ENCODE assay signal across 11 mouse cellular contexts in the genomic region with DNA sequence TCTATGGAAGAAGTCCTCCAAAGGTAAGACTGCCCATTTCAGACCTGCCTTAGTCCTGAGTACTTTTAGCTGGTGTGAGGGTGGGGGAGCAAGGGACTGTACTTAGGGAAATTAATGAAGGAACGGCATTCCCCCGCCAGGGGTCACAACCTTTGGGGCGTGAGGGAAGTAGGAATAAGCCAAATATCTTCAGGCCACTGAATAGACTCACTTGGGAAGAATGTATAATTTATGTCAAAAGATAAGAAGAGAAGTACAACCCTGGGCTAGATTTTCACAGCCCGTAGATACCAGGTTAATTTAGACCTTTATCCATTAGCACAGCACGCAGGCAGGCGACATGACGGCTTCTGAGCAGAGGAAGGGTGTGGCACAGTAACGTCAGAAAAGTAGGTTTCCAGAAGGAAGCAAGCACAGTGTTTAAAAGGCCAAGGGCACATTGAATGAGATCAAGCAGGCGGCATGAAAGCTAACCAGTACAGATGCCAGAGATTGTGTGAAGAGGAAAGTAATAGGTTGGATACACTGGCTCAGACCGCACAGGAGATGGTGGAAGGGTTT. TPM values are rescaled to one million over a fixed set of nuclear protein-coding genes. Genes with fewer than 3 reads are reported as not detected.
DNase-seq lines count a peak whose midpoint lies in the region; ATAC-seq and TF ChIP-seq lines count a peak whose summit lies in the region.
"Had no signal": no experiment of that assay in that cellular context is flagged by ENCODE, and none has a peak within 500 bp of the region (broad histone marks: within the 10 kb centered on the region; RNA-seq: fewer than 3 reads in every experiment).

No protein-coding gene starts in this region.

- H3K4me3 ChIP-seq in liver, embryonic 11.5 days (ENCODE audit: low read depth, low read length) = no peak overlapping the region
- no peak overlapping the region for H3K4me3 ChIP-seq in cerebellum, adult 2 months (replicated peaks; ENCODE audit: insufficient read depth, low read depth, low read length)
- H3K4me3 ChIP-seq: embryonic facial prominence, embryonic 12.5 days; limb, embryonic 15.5 days had no signal

- no peaks in the 10 kb centered on the region for H3K36me3 ChIP-seq in liver, embryonic 11.5 days (ENCODE audit: control insufficient read depth, insufficient read depth, low read length)
- H3K36me3 ChIP-seq: embryonic facial prominence, embryonic 12.5 days; limb, embryonic 15.5 days had no signal

- H3K9me3 ChIP-seq in liver, embryonic 11.5 days (ENCODE audit: control insufficient read depth, low read length) = peaks cover 8% of the 10 kb centered on the region; the same call in 1 of the 2 replicates
- H3K9me3 ChIP-seq: limb, embryonic 15.5 days had no signal

- 56% methylated on average over 10 of the region's 10 CpGs for WGBS in liver, embryonic 11.5 days
- WGBS in cerebellum, adult 2 months = 87% methylated on average over 10 of the region's 10 CpGs

- no peak overlapping the region for H3K9ac ChIP-seq in liver, embryonic 11.5 days (ENCODE audit: low read depth, low read length)
- H3K9ac ChIP-seq: embryonic facial prominence, embryonic 12.5 days; limb, embryonic 15.5 days had no signal

- no peaks in the 10 kb centered on the region for H3K27me3 ChIP-seq in liver, embryonic 11.5 days (replicated peaks; ENCODE audit: control insufficient read depth, insufficient read depth, low read length)
- H3K27me3 ChIP-seq in cerebellum, adult 2 months (ENCODE audit: control insufficient read depth, insufficient read depth, low read length) = no peaks in the 10 kb centered on the region
- H3K27me3 ChIP-seq: embryonic facial prominence, embryonic 12.5 days; limb, embryonic 15.5 days had no signal

- peak; percentile 76 for ATAC-seq in erythroid progenitor cell, adult 5-6 weeks (replicated peaks; ENCODE audit: low FRiP score, poor library complexity, severe bottlenecking)
- peak; percentile 40; the same call in 1 of the 2 replicates for ATAC-seq in liver, embryonic 11.5 days (replicated peaks; ENCODE audit: low FRiP score)

- DNase-seq in urinary bladder, postnatal 14 days (ENCODE audit: low spot score) = peak; percentile 50
- DNase-seq in urinary bladder, postnatal 4 days (ENCODE audit: low spot score in 2 of 2) = no peak
- DNase-seq in liver, embryonic 11.5 days (ENCODE audit: low spot score) = no peak
- DNase-seq in cerebellum, adult 11 months = no peak
- no peak for DNase-seq in gastrocnemius, postnatal 25 days
- DNase-seq in B cell, adult 2 months = no peak
- no peak for DNase-seq in cerebellum, adult 2 months
- DNase-seq: gastrocnemius, postnatal 10 days had no signal

- peaks cover 12% of the 10 kb centered on the region for H3K4me1 ChIP-seq in liver, embryonic 11.5 days (replicated peaks; ENCODE audit: control insufficient read depth, insufficient read depth, low read length)
- no peaks in the 10 kb centered on the region for H3K4me1 ChIP-seq in cerebellum, adult 2 months (ENCODE audit: control insufficient read depth, insufficient read depth, low read length)

- no peak overlapping the region for H3K4me2 ChIP-seq in liver, embryonic 11.5 days
- H3K4me2 ChIP-seq: embryonic facial prominence, embryonic 12.5 days; limb, embryonic 15.5 days had no signal

- TF ChIP-seq CTCF in cerebellum, adult 2 months (IDR thresholded peaks at IDR 0.05; ENCODE audit: borderline replicate concordance, insufficient read depth, low read depth, low read length) = no peak

- TF ChIP-seq POLR2A in cerebellum, adult 2 months (IDR thresholded peaks at IDR 0.05; ENCODE audit: borderline replicate concordance, insufficient read depth, low read length) = no peak

- no peak overlapping the region for H3K27ac ChIP-seq in liver, embryonic 11.5 days (ENCODE audit: low read depth, low read length)
- no peak overlapping the region for H3K27ac ChIP-seq in cerebellum, adult 2 months (ENCODE audit: insufficient read depth, low read length)
- H3K27ac ChIP-seq: embryonic facial prominence, embryonic 12.5 days; limb, embryonic 15.5 days had no signal

RNA-seq across cellular contexts. Expression of a gene that starts 37.0 kb away (rescaled TPM):
- total RNA-seq in erythroid progenitor cell, adult 5-6 weeks (2015; ENCODE audit: low replicate concordance) = 82.2 and 93.7 TPM in 2 replicates
- 50.8 and 56.6 TPM in 2 replicates for total RNA-seq in erythroid progenitor cell, adult 5-6 weeks (2017; ENCODE audit: low replicate concordance)
- polyA plus RNA-seq in liver, embryonic 11.5 days (2014; fragmentation: Nextera tagmentation; extraction: Ambion mirVana) = 27.4 and 29.1 TPM in 2 replicates
- 10 to 100 TPM; 35.9 to 43.0 TPM for total RNA-seq in gastrocnemius, postnatal 25 days (2021)
- 31.4 and 35.2 TPM in 2 replicates for polyA plus RNA-seq in cerebellum, adult 2 months (2012; rRNA removed)
